Mouse (Mus musculus): ENCODE measurements around the gene Acvr2b.

DNA sequence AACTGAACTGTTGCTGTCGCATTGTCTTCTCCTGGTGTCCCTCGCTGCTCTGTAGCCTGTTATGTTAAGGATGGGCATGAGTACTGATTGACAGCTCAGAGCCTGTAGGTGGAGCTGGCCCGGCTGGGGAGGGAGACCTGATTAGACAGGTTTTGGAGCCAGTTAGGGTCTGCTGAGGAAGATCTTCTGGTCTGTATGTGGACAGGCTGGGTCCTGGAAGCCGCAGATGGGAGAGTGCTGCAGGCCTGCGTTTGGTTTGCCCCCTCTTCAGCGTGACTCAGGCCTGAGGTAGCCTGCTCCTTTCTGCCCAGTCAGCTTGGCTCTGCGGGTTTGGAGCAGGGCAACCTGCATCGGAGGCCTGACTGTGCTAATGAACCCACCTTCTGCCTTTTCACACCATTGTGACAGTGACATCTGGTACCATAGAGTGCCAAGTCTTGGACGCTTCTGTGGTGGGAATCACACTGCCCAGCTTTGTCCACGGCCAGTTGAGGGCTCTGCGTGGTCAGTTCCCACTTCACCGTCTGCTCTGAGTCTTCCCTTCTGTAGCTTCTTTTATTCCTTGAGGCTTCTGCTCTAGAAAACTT is 18.0 kb downstream of the Acvr2b start:
- no peak for TF ChIP-seq CTCF (IDR thresholded peaks at IDR 0.05; ENCODE audit: extremely low read depth, insufficient read depth, insufficient read length, insufficient replicate concordance)
- TF ChIP-seq POLR2A (IDR thresholded peaks at IDR 0.05; ENCODE audit: low read depth, low read length) = no peak

All from spleen, adult 2 months (tissue).